Mouse (Mus musculus): ENCODE data around the gene Pla2g4b. TPM values are rescaled to one million over a fixed set of nuclear protein-coding genes. Genes with fewer than 3 reads are reported as not detected.

The Pla2g4b gene
- total RNA-seq, 2 experiments from 2014 or later: 3.3 TPM

- DNase-seq (ENCODE audit: extremely low spot score in 1 of 2, low spot score in 1 of 2): no peak
Measured at GRCm38 (mm10) chr2:120013831-120014486, 19.3 kb upstream of the Pla2g4b start.

- no peak for DNase-seq (ENCODE audit: extremely low spot score in 1 of 2, low spot score in 1 of 2)
Measured at GRCm38 (mm10) chr2:120015882-120016281, 17.3 kb upstream of the Pla2g4b start.

- DNase-seq (ENCODE audit: extremely low spot score in 1 of 2, low spot score in 1 of 2): no peak
Measured at GRCm38 (mm10) chr2:120017599-120017998, 15.6 kb upstream of the Pla2g4b start.

- no peak for DNase-seq (ENCODE audit: extremely low spot score in 1 of 2, low spot score in 1 of 2)
Measured at GRCm38 (mm10) chr2:120024337-120024736, 8.9 kb upstream of the Pla2g4b start.

- DNase-seq (ENCODE audit: extremely low spot score in 1 of 2, low spot score in 1 of 2): peak; percentile 73 to 86
Measured at GRCm38 (mm10) chr2:120026984-120027949, 6.0 kb upstream of the Pla2g4b start, which contains the start of the genes Jmjd7 and Gm28042. Jmjd7 (plus strand) TSS chr2:120027483. Gm28042 (plus strand) TSS chr2:120027493.

GRCm38 (mm10) chr2:120027950-120028331, 5.3 kb upstream of the Pla2g4b start:
- no peak for DNase-seq (ENCODE audit: extremely low spot score in 1 of 2, low spot score in 1 of 2)

GRCm38 (mm10) chr2:120030380-120030779, 2.8 kb upstream of the Pla2g4b start:
- DNase-seq (ENCODE audit: extremely low spot score in 1 of 2, low spot score in 1 of 2): no peak

- DNase-seq (ENCODE audit: extremely low spot score in 1 of 2, low spot score in 1 of 2): no peak
Measured at GRCm38 (mm10) chr2:120033726-120034125, 509 bp downstream of the Pla2g4b start.

- no peak for DNase-seq (ENCODE audit: extremely low spot score in 1 of 2, low spot score in 1 of 2)
Measured at GRCm38 (mm10) chr2:120037744-120038143, 4.5 kb downstream of the Pla2g4b start.

GRCm38 (mm10) chr2:120040991-120041390, 7.8 kb downstream of the Pla2g4b start:
- no peak for DNase-seq (ENCODE audit: extremely low spot score in 1 of 2, low spot score in 1 of 2)

GRCm38 (mm10) chr2:120044101-120044603, 10.9 kb downstream of the Pla2g4b start:
- DNase-seq (ENCODE audit: extremely low spot score in 1 of 2, low spot score in 1 of 2): no peak

- no peak for DNase-seq (ENCODE audit: extremely low spot score in 1 of 2, low spot score in 1 of 2)
Measured at GRCm38 (mm10) chr2:120044676-120045075, 11.5 kb downstream of the Pla2g4b start.

GRCm38 (mm10) chr2:120046486-120047310, 13.5 kb downstream of the Pla2g4b start:
- DNase-seq (ENCODE audit: extremely low spot score in 1 of 2, low spot score in 1 of 2): no peak

- no peak for DNase-seq (ENCODE audit: extremely low spot score in 1 of 2, low spot score in 1 of 2)
Measured at GRCm38 (mm10) chr2:120048173-120048572, 15.0 kb downstream of the Pla2g4b start.

- DNase-seq (ENCODE audit: extremely low spot score in 1 of 2, low spot score in 1 of 2): peak in 1 of 2 experiments; percentile 44
Measured at GRCm38 (mm10) chr2:120049632-120050274, 16.5 kb downstream of the Pla2g4b start.

- DNase-seq (ENCODE audit: extremely low spot score in 1 of 2, low spot score in 1 of 2): no peak
Measured at GRCm38 (mm10) chr2:120051405-120051804, 18.2 kb downstream of the Pla2g4b start.

- no peak for DNase-seq (ENCODE audit: extremely low spot score in 1 of 2, low spot score in 1 of 2)
Measured at GRCm38 (mm10) chr2:120054771-120055552, 21.7 kb downstream of the Pla2g4b start.

GRCm38 (mm10) chr2:120055923-120056322, 22.7 kb downstream of the Pla2g4b start:
- no peak for DNase-seq (ENCODE audit: extremely low spot score in 1 of 2, low spot score in 1 of 2)

GRCm38 (mm10) chr2:120058818-120059217, 25.6 kb downstream of the Pla2g4b start:
- DNase-seq (ENCODE audit: extremely low spot score in 1 of 2, low spot score in 1 of 2): no peak
